Mouse (Mus musculus) hindbrain, embryonic 14.5 days (tissue): ENCODE measurements around the gene Idnk. TPM values are rescaled to one million over a fixed set of nuclear protein-coding genes. Genes with fewer than 3 reads are reported as not detected.

Experiments
- ATAC-seq: fragments of 200-750 bp; cut with Nextera tagmentation; 2 replicates; pipeline ENCODE4 v1.8.0; 2017; ENCODE audit warnings: moderate number of reproducible peaks, mild to moderate bottlenecking, moderate TSS enrichment, moderate library complexity; ENCODE audit not compliant: low FRiP score
- DNase-seq: peaks from one replicate; pipeline ENCODE4 v3.0.0-alpha.2; 2015; ENCODE audit warnings: low spot score
- H3K27ac ChIP-seq: fragments of 300-500 bp; sonication (generic); 2 replicates; pipeline ENCODE4 v1.5.1; 2014; ENCODE audit warnings: mild to moderate bottlenecking, moderate library complexity
- H3K27me3 ChIP-seq: fragments of 300-500 bp; sonication (generic); 2 replicates; pipeline ENCODE4 v1.6.1; 2014; ENCODE audit warnings: mild to moderate bottlenecking, low read length, mixed read lengths; ENCODE audit not compliant: control insufficient read depth, insufficient read depth
- H3K36me3 ChIP-seq: fragments of 300-500 bp; sonication (generic); replicated peaks from 2 replicates; pipeline ENCODE4 v1.6.1; 2014; ENCODE audit not compliant: control insufficient read depth, insufficient read depth
- H3K4me1 ChIP-seq: fragments of 300-500 bp; sonication (generic); replicated peaks from 2 replicates; pipeline ENCODE4 v1.6.1; 2014; ENCODE audit warnings: antibody characterized with exemption, low read length, mixed read lengths; ENCODE audit not compliant: control insufficient read depth, insufficient read depth
- H3K4me2 ChIP-seq: fragments of 300-500 bp; sonication (generic); replicated peaks from 2 replicates; pipeline ENCODE4 v1.6.1; 2014; ENCODE audit warnings: mild to moderate bottlenecking, moderate library complexity
- H3K4me3 ChIP-seq: fragments of 300-500 bp; sonication (generic); replicated peaks from 2 replicates; pipeline ENCODE4 v1.5.1; 2014; ENCODE audit warnings: mild to moderate bottlenecking, low read length
- H3K9ac ChIP-seq: fragments of 300-500 bp; sonication (generic); 2 replicates; pipeline ENCODE4 v1.6.1; 2014
- H3K9me3 ChIP-seq: fragments of 300-500 bp; sonication (generic); 2 replicates; pipeline ENCODE4 v1.6.1; 2016; ENCODE audit warnings: low read length; ENCODE audit not compliant: control insufficient read depth
- WGBS: fragments of 180-500 bp; shearing (Covaris S2); extraction: QIAGEN DNeasy Blood & Tissue Kit; methylation state at CpG from one replicate; pipeline ENCODE4 v1.1.7; 2014; 5-methylcytosine and 5-hydroxymethylcytosine counted together
- polyA plus RNA-seq: library from polyadenylated mRNA; unstranded; fragments of >200 nt; fragmentation: Nextera tagmentation; extraction: Ambion mirVana; gene quantifications from 2 replicates; pipeline ENCODE4 v1.2.1, GENCODE M21; 2014

Gene Idnk
- polyA plus RNA-seq, 1 experiment from 2014 or later, result 63.2 TPM

DNA sequence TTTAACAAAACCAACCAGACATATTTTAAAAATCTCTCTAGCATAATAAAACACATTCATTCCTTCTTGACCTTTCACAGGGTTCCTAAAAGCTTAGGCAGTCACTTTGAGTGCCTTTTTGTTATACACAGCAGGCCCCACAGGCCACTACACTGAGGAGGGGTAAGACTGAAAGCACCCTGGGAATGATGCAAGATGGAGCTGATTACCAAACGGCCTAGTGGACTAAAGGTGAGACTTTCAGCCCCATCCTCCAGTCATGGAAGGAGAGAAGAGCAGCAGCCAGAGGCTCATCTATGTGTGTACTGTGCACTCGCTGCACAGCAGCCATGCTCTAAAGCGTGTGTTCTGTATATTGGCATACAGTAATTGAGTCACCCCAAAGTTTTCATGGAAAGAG lies 37.5 kb downstream of the Idnk start:
- no peak overlapping the region for H3K9ac ChIP-seq
- H3K4me3 ChIP-seq, result no peak overlapping the region
- peaks cover 66% of the 10 kb centered on the region for H3K36me3 ChIP-seq
- no peak overlapping the region for H3K4me2 ChIP-seq
- no peaks in the 10 kb centered on the region for H3K27me3 ChIP-seq
- H3K27ac ChIP-seq, result no peak overlapping the region
- DNase-seq (no peak), ATAC-seq (no peak)
- H3K4me1 ChIP-seq, result no peaks in the 10 kb centered on the region
- 79% methylated on average over 3 of the region's 3 CpGs for WGBS
- no peaks in the 10 kb centered on the region for H3K9me3 ChIP-seq

GRCm38 (mm10) chr13:58197211-58197610 lies 39.8 kb downstream of the Idnk start:
- no peak overlapping the region for H3K27ac ChIP-seq
- ATAC-seq (no peak), DNase-seq (no peak)
- H3K4me2 ChIP-seq, result no peak overlapping the region
- peaks cover 45% of the 10 kb centered on the region for H3K36me3 ChIP-seq
- WGBS, result 70% methylated on average over 3 of the region's 3 CpGs
- no peaks in the 10 kb centered on the region for H3K27me3 ChIP-seq
- H3K9ac ChIP-seq, result no peak overlapping the region
- no peak overlapping the region for H3K4me3 ChIP-seq
- H3K9me3 ChIP-seq, result no peaks in the 10 kb centered on the region
- H3K4me1 ChIP-seq, result no peaks in the 10 kb centered on the region

- Histone ChIP-seq H3K27ac (no peak overlapping the region), H3K9me3 (no peaks in the 10 kb centered on the region), H3K36me3 (peaks cover 36% of the 10 kb centered on the region), H3K4me2 (no peak overlapping the region), H3K9ac (no peak overlapping the region), H3K27me3 (no peaks in the 10 kb centered on the region), H3K4me1 (0 out of 2 replicates have a peak, but pooled peaks cover 3% of the 10 kb centered on the region), H3K4me3 (no peak overlapping the region)
- no peak for DNase-seq
- 92% methylated on average over 7 of the region's 7 CpGs for WGBS
- no peak for ATAC-seq
These were observed 40.7 kb downstream of the Idnk start for GRCm38 (mm10) chr13:58197981-58198640.

DNA sequence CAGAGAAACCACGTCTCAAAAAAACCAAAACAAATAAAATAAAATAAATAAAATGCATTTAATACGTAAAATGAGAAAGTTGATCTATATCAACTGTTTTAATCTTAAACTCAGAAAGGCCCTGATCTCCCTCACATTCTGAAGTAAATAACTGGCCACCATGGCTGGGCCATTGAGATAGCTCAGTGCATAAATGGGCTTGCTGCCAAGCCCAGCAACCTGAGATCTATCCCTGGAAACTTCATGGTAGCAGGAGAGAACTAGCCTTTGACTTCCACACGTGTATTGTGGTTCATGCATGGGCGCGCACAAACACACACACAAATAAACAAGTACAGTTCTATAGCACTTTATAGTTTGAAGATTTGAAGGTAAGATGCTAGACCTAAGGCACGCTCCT lies 43.9 kb downstream of the Idnk start:
- H3K36me3 ChIP-seq, result peaks cover 14% of the 10 kb centered on the region
- DNase-seq, result no peak
- no peak overlapping the region for H3K27ac ChIP-seq
- no peak for ATAC-seq
- no peak overlapping the region for H3K4me2 ChIP-seq
- H3K9ac ChIP-seq, result no peak overlapping the region
- 89% methylated on average over 6 of the region's 6 CpGs for WGBS
- no peaks in the 10 kb centered on the region for H3K27me3 ChIP-seq
- H3K9me3 ChIP-seq, result no peaks in the 10 kb centered on the region
- H3K4me3 ChIP-seq, result no peak overlapping the region
- 0 out of 2 replicates have a peak, but pooled peaks cover 6% of the 10 kb centered on the region for H3K4me1 ChIP-seq

DNA sequence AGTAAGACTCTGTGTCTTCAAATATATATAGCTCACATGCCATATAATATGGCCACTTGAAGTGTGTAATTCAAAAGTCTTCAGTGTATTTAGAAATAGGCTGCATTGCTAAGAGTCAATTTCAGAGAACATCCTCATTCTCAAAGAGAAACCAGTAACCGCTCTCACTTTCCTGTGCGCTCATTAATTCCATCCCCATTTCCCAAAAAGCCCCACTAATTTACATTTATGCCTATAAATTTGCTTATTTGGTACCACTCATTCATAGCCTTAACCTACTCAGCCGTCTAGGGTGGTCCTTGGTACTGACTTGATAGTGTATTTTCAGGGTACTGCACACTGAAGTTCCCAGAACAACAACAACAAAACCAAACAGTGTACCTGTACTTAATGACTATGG lies 44.5 kb downstream of the Idnk start:
- H3K27ac ChIP-seq, result no peak overlapping the region
- no peak for ATAC-seq
- no peaks in the 10 kb centered on the region for H3K27me3 ChIP-seq
- DNase-seq, result no peak
- 0 out of 2 replicates have a peak, but pooled peaks cover 6% of the 10 kb centered on the region for H3K4me1 ChIP-seq
- peaks cover 10% of the 10 kb centered on the region for H3K36me3 ChIP-seq
- no peaks in the 10 kb centered on the region for H3K9me3 ChIP-seq
- no peak overlapping the region for H3K9ac ChIP-seq
- H3K4me2 ChIP-seq, result no peak overlapping the region
- WGBS, result 97% methylated on average over 3 of the region's 3 CpGs
- H3K4me3 ChIP-seq, result no peak overlapping the region

- Histone ChIP-seq H3K27me3 (no peaks in the 10 kb centered on the region), H3K4me2 (no peak overlapping the region), H3K27ac (no peak overlapping the region), H3K36me3 (no peaks in the 10 kb centered on the region), H3K4me1 (0 out of 2 replicates have a peak, but pooled peaks cover 6% of the 10 kb centered on the region), H3K4me3 (no peak overlapping the region), H3K9ac (no peak overlapping the region), H3K9me3 (no peaks in the 10 kb centered on the region)
- DNase-seq (no peak), ATAC-seq (no peak)
- 93% methylated on average over 1 of the region's 1 CpGs for WGBS
These were observed 45.5 kb downstream of the Idnk start for GRCm38 (mm10) chr13:58202903-58203302.

DNA sequence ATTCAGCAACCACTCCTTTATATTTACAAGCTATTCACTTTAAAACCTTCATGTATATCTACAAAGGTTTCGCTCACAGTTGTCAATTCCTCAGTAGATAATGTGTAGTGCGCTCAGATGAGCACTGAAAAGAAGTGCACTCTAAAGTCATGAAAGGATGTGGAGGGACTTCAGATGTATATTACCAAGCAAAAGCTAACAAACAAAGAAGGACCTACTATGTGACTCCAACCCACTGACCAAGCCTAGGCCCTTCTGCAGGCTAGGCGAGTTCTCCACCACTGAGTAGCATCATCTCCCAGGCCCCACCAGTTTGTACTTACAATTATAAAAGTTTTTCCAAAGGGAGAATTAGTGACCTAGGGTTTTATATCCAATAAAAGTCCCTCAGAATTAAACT lies 46.8 kb downstream of the Idnk start:
- no peak overlapping the region for H3K27ac ChIP-seq
- no peaks in the 10 kb centered on the region for H3K9me3 ChIP-seq
- WGBS, result 99% methylated on average over 3 of the region's 3 CpGs
- no peak overlapping the region for H3K4me2 ChIP-seq
- DNase-seq (no peak), ATAC-seq (no peak)
- H3K27me3 ChIP-seq, result no peaks in the 10 kb centered on the region
- H3K9ac ChIP-seq, result no peak overlapping the region
- 0 out of 2 replicates have a peak, but pooled peaks cover 6% of the 10 kb centered on the region for H3K4me1 ChIP-seq
- H3K36me3 ChIP-seq, result no peaks in the 10 kb centered on the region
- H3K4me3 ChIP-seq, result no peak overlapping the region

DNA sequence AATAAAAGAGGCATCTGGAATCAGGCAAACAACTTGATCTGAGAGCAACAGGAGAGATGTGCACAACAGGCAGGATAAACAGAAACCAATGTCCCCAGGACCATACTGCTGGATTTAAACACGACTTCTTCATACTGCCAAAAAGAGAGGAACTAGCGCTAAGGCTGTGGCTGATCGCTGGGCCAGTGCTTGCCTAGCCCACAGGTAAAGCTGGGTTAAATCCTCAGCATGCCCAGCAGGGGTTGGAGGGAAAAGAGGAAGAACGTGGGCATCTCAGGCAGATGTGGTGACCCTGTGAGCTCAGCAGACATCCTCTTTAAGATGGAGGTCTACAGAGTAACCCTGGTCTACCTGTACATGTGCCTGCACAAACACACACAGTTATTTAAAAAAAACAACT lies 47.5 kb downstream of the Idnk start:
- no peak for DNase-seq
- Histone ChIP-seq H3K27ac (no peak overlapping the region), H3K9ac (no peak overlapping the region), H3K36me3 (no peaks in the 10 kb centered on the region), H3K4me3 (no peak overlapping the region), H3K9me3 (no peaks in the 10 kb centered on the region), H3K27me3 (no peaks in the 10 kb centered on the region), H3K4me2 (no peak overlapping the region), H3K4me1 (0 out of 2 replicates have a peak, but pooled peaks cover 6% of the 10 kb centered on the region)
- 70% methylated on average over 4 of the region's 4 CpGs for WGBS
- no peak for ATAC-seq

GRCm38 (mm10) chr13:58206084-58206483 lies 48.6 kb downstream of the Idnk start:
- Histone ChIP-seq H3K4me1 (0 out of 2 replicates have a peak, but pooled peaks cover 6% of the 10 kb centered on the region), H3K27ac (no peak overlapping the region), H3K4me2 (no peak overlapping the region), H3K9ac (no peak overlapping the region), H3K9me3 (no peaks in the 10 kb centered on the region), H3K27me3 (no peaks in the 10 kb centered on the region), H3K4me3 (no peak overlapping the region), H3K36me3 (no peaks in the 10 kb centered on the region)
- DNase-seq, result no peak
- 97% methylated on average over 4 of the region's 4 CpGs for WGBS
- ATAC-seq, result no peak

DNA sequence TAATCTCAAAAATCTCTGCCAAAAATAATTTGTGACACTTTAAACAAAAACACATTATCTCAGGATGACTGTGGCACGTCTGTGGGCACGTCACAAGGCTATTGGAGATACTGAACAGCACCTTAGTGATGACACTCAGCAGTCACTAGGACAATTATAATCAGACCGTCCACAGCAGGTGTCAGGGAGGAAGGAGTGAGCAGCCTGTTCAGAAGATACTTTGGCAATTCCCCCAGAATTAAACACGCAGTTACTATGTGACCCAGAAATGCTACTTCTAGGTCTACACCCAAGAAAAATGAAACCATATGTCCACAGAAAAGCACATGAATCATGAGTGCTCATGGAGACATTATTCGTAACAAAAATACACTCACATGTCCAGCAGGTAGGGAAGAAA lies 53.0 kb downstream of the Idnk start:
- ATAC-seq, result no peak
- Histone ChIP-seq H3K4me2 (no peak overlapping the region), H3K27ac (no peak overlapping the region), H3K36me3 (peaks cover 3% of the 10 kb centered on the region; the same call in 1 of the 2 replicates), H3K4me1 (peaks cover 16% of the 10 kb centered on the region), H3K9ac (no peak overlapping the region), H3K4me3 (no peak overlapping the region), H3K9me3 (no peaks in the 10 kb centered on the region), H3K27me3 (no peaks in the 10 kb centered on the region)
- no peak for DNase-seq
- WGBS, result 89% methylated on average over 5 of the region's 5 CpGs
